Mouse (Mus musculus) thymus, adult 2 months (tissue): Measurements from ENCODE around the gene Gm5269. TPM values are rescaled to one million over a fixed set of nuclear protein-coding genes. Genes with fewer than 3 reads are reported as not detected.
A peak's percentile ranks its signal among the peaks of the same experiment; 100 is the strongest.

Source experiments
- DNase-seq: peaks from one replicate; pipeline ENCODE4 v3.0.0; 2021
- H3K27ac ChIP-seq: fragments of 200-500 bp; 2 replicates; pipeline ENCODE4 v1.5.1; 2012; ENCODE audit warnings: low read length, control low read depth; ENCODE audit not compliant: control insufficient read depth, insufficient read depth
- H3K27me3 ChIP-seq: fragments of 200-500 bp; 2 replicates; pipeline ENCODE4 v1.6.1; 2012; ENCODE audit warnings: mild to moderate bottlenecking, low read length, moderate library complexity, mixed read lengths; ENCODE audit not compliant: control insufficient read depth, insufficient read depth
- H3K36me3 ChIP-seq: fragments of 200-500 bp; 2 replicates; pipeline ENCODE4 v1.6.1; 2012; ENCODE audit warnings: mild to moderate bottlenecking, low read length, moderate library complexity; ENCODE audit not compliant: control insufficient read depth, insufficient read depth
- H3K4me1 ChIP-seq: fragments of 200-500 bp; replicated peaks from 2 replicates; pipeline ENCODE4 v1.6.1; 2012; ENCODE audit warnings: low read length; ENCODE audit not compliant: control insufficient read depth, insufficient read depth
- H3K4me3 ChIP-seq: fragments of 200-500 bp; 2 replicates; pipeline ENCODE4 v1.5.1; 2012; ENCODE audit warnings: mild to moderate bottlenecking, low read length, control low read depth, moderate library complexity; ENCODE audit not compliant: control insufficient read depth, insufficient read depth
- CTCF ChIP-seq: fragments of 200-500 bp; IDR thresholded peaks from 2 replicates; pipeline ENCODE4 v1.5.1; 2012; ENCODE audit warnings: mild to moderate bottlenecking, control low read depth, low read length, moderate library complexity, borderline replicate concordance; ENCODE audit not compliant: control insufficient read depth, poor library complexity, insufficient read depth; ENCODE audit errors: extremely low read depth
- POLR2A ChIP-seq: fragments of 200-500 bp; IDR thresholded peaks from 2 replicates; pipeline ENCODE4 v1.6.1; 2012; ENCODE audit warnings: mild to moderate bottlenecking, low read length, control low read depth, moderate library complexity; ENCODE audit not compliant: control insufficient read depth, poor library complexity, insufficient read depth; ENCODE audit errors: extremely low read depth
- WGBS: fragments of 180-500 bp; shearing (Covaris S2); methylation state at CpG from one replicate; pipeline ENCODE4 v1.1.7; 2018; 5-methylcytosine and 5-hydroxymethylcytosine counted together
- polyA plus RNA-seq: library from polyadenylated mRNA; depleted of rRNA; stranded (reverse); fragments of >200 nt; gene quantifications from 2 replicates; pipeline ENCODE4 v1.2.3, GENCODE M21; 2012; rRNA removed

Gene Gm5269
- polyA plus RNA-seq, result not detected in 2 replicates

- Histone ChIP-seq H3K36me3 (no peaks in the 10 kb centered on the region), H3K4me3 (no peak within 1 kb of the TSS), H3K27me3 (no peaks in the 10 kb centered on the region), H3K27ac (no peak within 1 kb of the TSS), H3K4me1 (no peaks in the 10 kb centered on the region)
- TF ChIP-seq CTCF (no peak), POLR2A (no peak)
- no peak for DNase-seq
Measured at GRCm38 (mm10) chr1:45890173-45890572, at the start of gene Gm5269. Gene Gm5269 (minus strand): TSS chr1:45890273.

DNA sequence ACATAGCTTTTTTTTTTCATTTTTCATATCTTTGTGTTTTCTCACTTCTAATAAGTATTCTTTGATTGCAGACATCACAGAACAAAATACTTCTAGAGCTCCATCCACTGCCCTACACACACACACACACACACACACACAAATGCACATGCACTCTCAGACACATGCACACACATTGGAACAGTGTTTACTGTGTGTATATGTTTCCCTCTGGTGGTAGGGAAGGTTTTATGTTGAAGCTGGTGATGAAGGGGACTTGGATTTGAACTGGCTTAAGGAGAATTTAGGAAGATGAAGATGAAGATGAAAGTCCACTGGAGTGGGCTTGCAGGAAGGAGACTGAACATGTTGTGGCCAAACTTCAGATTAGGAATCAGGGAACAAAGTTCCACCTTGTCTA, 41.1 kb upstream of the Gm5269 start:
- TF ChIP-seq CTCF (no peak), POLR2A (no peak)
- no peak for DNase-seq
- no peak overlapping the region for H3K4me3 ChIP-seq
- no peaks in the 10 kb centered on the region; the same call in 1 of the 2 replicates for H3K27me3 ChIP-seq
- H3K36me3 ChIP-seq, result no peaks in the 10 kb centered on the region
- no peaks in the 10 kb centered on the region for H3K4me1 ChIP-seq
- no peak overlapping the region for H3K27ac ChIP-seq

GRCm38 (mm10) chr1:45926911-45927310, 36.8 kb upstream of the Gm5269 start:
- no peak overlapping the region for H3K27ac ChIP-seq
- 83% methylated on average over 3 of the region's 3 CpGs for WGBS
- H3K4me1 ChIP-seq, result no peaks in the 10 kb centered on the region
- H3K27me3 ChIP-seq, result peaks cover 3% of the 10 kb centered on the region; the same call in 1 of the 2 replicates
- H3K36me3 ChIP-seq, result no peaks in the 10 kb centered on the region
- H3K4me3 ChIP-seq, result no peak overlapping the region
- no peak for DNase-seq
- no peak for TF ChIP-seq POLR2A
- no peak for TF ChIP-seq CTCF

- 68% methylated on average over 9 of the region's 9 CpGs for WGBS
- Histone ChIP-seq H3K27ac (no peak within 1 kb of the TSS), H3K4me3 (peak within 1 kb of the TSS; percentile 23; the same call in 1 of the 2 replicates), H3K4me1 (no peaks in the 10 kb centered on the region), H3K36me3 (no peaks in the 10 kb centered on the region), H3K27me3 (peaks cover 3% of the 10 kb centered on the region; the same call in 1 of the 2 replicates)
- TF ChIP-seq POLR2A (no peak), CTCF (no peak)
- no peak for DNase-seq
Measured at GRCm38 (mm10) chr1:45926393-45926763, 36.3 kb upstream of the Gm5269 start, which contains the start of gene Slc40a1. Gene Slc40a1 (minus strand): TSS chr1:45926523.

- peak; percentile 7 for DNase-seq
- Histone ChIP-seq H3K36me3 (no peaks in the 10 kb centered on the region), H3K4me1 (no peaks in the 10 kb centered on the region), H3K4me3 (peak overlapping the region; percentile 23; the same call in 1 of the 2 replicates), H3K27me3 (peaks cover 3% of the 10 kb centered on the region; the same call in 1 of the 2 replicates), H3K27ac (no peak overlapping the region)
- 4% methylated on average over 53 of the region's 53 CpGs for WGBS
- TF ChIP-seq POLR2A (no peak), CTCF (no peak)
Measured at GRCm38 (mm10) chr1:45925500-45926392, 35.7 kb upstream of the Gm5269 start.

GRCm38 (mm10) chr1:45925131-45925499, 35.0 kb upstream of the Gm5269 start:
- WGBS, result 3% methylated on average over 7 of the region's 7 CpGs
- H3K27ac ChIP-seq, result no peak overlapping the region
- TF ChIP-seq POLR2A, result no peak
- TF ChIP-seq CTCF, result no peak

More at GRCm38 (mm10) chr1:45925131-45925499, 35.0 kb upstream of the Gm5269 start:
- peak overlapping the region; percentile 23; the same call in 1 of the 2 replicates for H3K4me3 ChIP-seq
- DNase-seq, result no peak
- no peaks in the 10 kb centered on the region for H3K36me3 ChIP-seq
- no peaks in the 10 kb centered on the region for H3K4me1 ChIP-seq
- peaks cover 3% of the 10 kb centered on the region; the same call in 1 of the 2 replicates for H3K27me3 ChIP-seq
